20 mouse cellular contexts compared by ENCODE assay signal in genomic region chr6:5083957-5084356, GRCm38 (mm10).
DNase-seq lines count a peak whose midpoint lies in the region; ATAC-seq lines count a peak whose summit lies in the region.
"Had no signal": no experiment of that assay in that cellular context is flagged by ENCODE, and none has a peak within 500 bp of the region (broad histone marks: within the 10 kb centered on the region; RNA-seq: fewer than 3 reads in every experiment).

No protein-coding gene starts in this region.

- H3K36me3 ChIP-seq in hindbrain, embryonic 13.5 days, result no peaks in the 10 kb centered on the region
- H3K36me3 ChIP-seq in hindbrain, embryonic 12.5 days, result no peaks in the 10 kb centered on the region
- H3K36me3 ChIP-seq: embryonic facial prominence, embryonic 12.5 days; limb, embryonic 13.5 days; liver, embryonic 13.5 days had no signal

- peak overlapping the region; percentile 12; the same call in 1 of the 2 replicates for H3K27ac ChIP-seq in hindbrain, embryonic 13.5 days
- no peak overlapping the region for H3K27ac ChIP-seq in hindbrain, embryonic 12.5 days
- H3K27ac ChIP-seq: embryonic facial prominence, embryonic 12.5 days; forebrain, embryonic 13.5 days; limb, embryonic 13.5 days; liver, embryonic 13.5 days had no signal

- no peak overlapping the region for H3K4me3 ChIP-seq in hindbrain, embryonic 13.5 days
- H3K4me3 ChIP-seq in hindbrain, embryonic 12.5 days, result no peak overlapping the region
- H3K4me3 ChIP-seq: embryonic facial prominence, embryonic 12.5 days; erythroblast, embryonic 14.5 days; forebrain, embryonic 13.5 days; limb, embryonic 13.5 days; liver, embryonic 13.5 days; megakaryocyte, embryonic 14.5 days had no signal

- H3K9me3 ChIP-seq in hindbrain, embryonic 13.5 days, result no peaks in the 10 kb centered on the region
- H3K9me3 ChIP-seq in hindbrain, embryonic 12.5 days (replicated peaks), result no peaks in the 10 kb centered on the region
- H3K9me3 ChIP-seq: embryonic facial prominence, embryonic 12.5 days; forebrain, embryonic 13.5 days; limb, embryonic 13.5 days; liver, embryonic 13.5 days; megakaryocyte, embryonic 14.5 days had no signal

- DNase-seq in kidney, postnatal 10 days, result peak; percentile 31
- no peak for DNase-seq in kidney, adult 9 months
- peak; percentile 78 for DNase-seq in 3T3-L1 (ENCODE audit: low read depth, low spot score)
- peak; percentile 30 for DNase-seq in NIH3T3 (ENCODE audit: low read depth)
- no peak for DNase-seq in layer of hippocampus, postnatal 25 days (ENCODE audit: extremely low spot score in 1 of 2, low spot score in 1 of 2)
- DNase-seq: adrenal gland, postnatal 10 days; cerebellum, adult 9-10 months; heart, postnatal 10 days; liver, embryonic 13.5 days; lung, postnatal 10 days; midbrain, embryonic 14.5 days; right cerebral cortex, postnatal 14 days had no signal

- no peaks in the 10 kb centered on the region for H3K27me3 ChIP-seq in hindbrain, embryonic 13.5 days
- no peaks in the 10 kb centered on the region for H3K27me3 ChIP-seq in hindbrain, embryonic 12.5 days
- H3K27me3 ChIP-seq: embryonic facial prominence, embryonic 12.5 days; forebrain, embryonic 13.5 days; limb, embryonic 13.5 days; liver, embryonic 13.5 days; Patski had no signal

- 20% methylated on average over 4 of the region's 4 CpGs for WGBS in hindbrain, embryonic 13.5 days
- WGBS in hindbrain, embryonic 12.5 days, result 23% methylated on average over 4 of the region's 4 CpGs

- no peak overlapping the region for H3K9ac ChIP-seq in hindbrain, embryonic 13.5 days
- no peak overlapping the region for H3K9ac ChIP-seq in hindbrain, embryonic 12.5 days
- H3K9ac ChIP-seq: embryonic facial prominence, embryonic 12.5 days; forebrain, embryonic 13.5 days; limb, embryonic 13.5 days; liver, embryonic 13.5 days had no signal

- no peak overlapping the region for H3K4me2 ChIP-seq in hindbrain, embryonic 13.5 days
- no peak overlapping the region for H3K4me2 ChIP-seq in hindbrain, embryonic 12.5 days (replicated peaks)
- H3K4me2 ChIP-seq: embryonic facial prominence, embryonic 12.5 days; forebrain, embryonic 13.5 days; limb, embryonic 13.5 days; liver, embryonic 13.5 days had no signal

- peaks cover 15% of the 10 kb centered on the region for H3K4me1 ChIP-seq in hindbrain, embryonic 13.5 days (replicated peaks)
- peaks cover 20% of the 10 kb centered on the region for H3K4me1 ChIP-seq in hindbrain, embryonic 12.5 days

- ATAC-seq in hindbrain, embryonic 13.5 days (ENCODE audit: low FRiP score), result no peak
- ATAC-seq in hindbrain, embryonic 12.5 days (ENCODE audit: low FRiP score), result no peak
- ATAC-seq: forebrain, embryonic 13.5 days; Patski had no signal

Comparison
In these comparisons a context has a peak if more than half of its experiments do, and no peak if none do; other contexts are left out.
1. DNase-seq: peak in kidney, postnatal 10 days (single experiment), 3T3-L1 (single experiment) and NIH3T3 (single experiment); none in kidney, adult 9 months (single experiment) and layer of hippocampus, postnatal 25 days (0 of 2).